Mouse (Mus musculus) embryonic fibroblast, embryonic 13.5 days (primary cell): Measurements from ENCODE around the gene Katnb1. TPM values are rescaled to one million over a fixed set of nuclear protein-coding genes. Genes with fewer than 3 reads are reported as not detected.

ENCODE experiments used
- H3K27ac ChIP-seq: 2 replicates; pipeline ENCODE4 v1.5.1; 2012; ENCODE audit warnings: low read length, control low read depth, inconsistent platforms; ENCODE audit not compliant: insufficient read depth
- H3K4me1 ChIP-seq: 2 replicates; pipeline ENCODE4 v1.6.1; 2011; ENCODE audit warnings: low read length; ENCODE audit not compliant: control insufficient read depth, insufficient read depth
- H3K4me3 ChIP-seq: 2 replicates; pipeline ENCODE4 v1.5.1; 2011; ENCODE audit warnings: mild to moderate bottlenecking, control low read depth, low read length; ENCODE audit not compliant: insufficient read depth
- CTCF ChIP-seq: IDR thresholded peaks from 2 replicates; pipeline ENCODE4 v1.5.1; 2011; ENCODE audit warnings: mild to moderate bottlenecking, control low read depth, low read length, moderate library complexity, borderline replicate concordance; ENCODE audit not compliant: insufficient read depth
- POLR2A ChIP-seq: IDR thresholded peaks from 2 replicates; pipeline ENCODE4 v1.6.1; 2011; ENCODE audit warnings: low read depth, mild to moderate bottlenecking, control low read depth, low read length, moderate library complexity
- polyA plus RNA-seq: library from polyadenylated mRNA; stranded (reverse); fragments of >200 nt; gene quantifications from 2 replicates; pipeline ENCODE4 v1.2.4, GENCODE M21; 2011; ENCODE audit warnings: low read depth; ENCODE audit not compliant: missing spikeins, insufficient read length

Gene Katnb1
- 6.8 and 9.0 TPM in 2 replicates for polyA plus RNA-seq

GRCm38 (mm10) chr8:95080381-95081341 lies at the start of gene Katnb1:
Gene Katnb1, plus strand, starts transcription at chr8:95081186.
- no peaks in the 10 kb centered on the region for H3K4me1 ChIP-seq
- TF ChIP-seq POLR2A (peak; percentile 98), CTCF (no peak)
- peak within 1 kb of the TSS; percentile 8; the same call in 1 of the 2 replicates for H3K27ac ChIP-seq
- H3K4me3 ChIP-seq = peak within 1 kb of the TSS; percentile 87

- Histone ChIP-seq H3K4me1 (no peaks in the 10 kb centered on the region), H3K4me3 (no peak overlapping the region), H3K27ac (no peak overlapping the region)
- TF ChIP-seq POLR2A (no peak), CTCF (no peak)
These were observed 43.7 kb upstream of the Katnb1 start for GRCm38 (mm10) chr8:95037106-95037925.

GRCm38 (mm10) chr8:95041883-95042784 lies 38.9 kb upstream of the Katnb1 start:
- no peak overlapping the region for H3K4me3 ChIP-seq
- no peaks in the 10 kb centered on the region for H3K4me1 ChIP-seq
- TF ChIP-seq CTCF (no peak), POLR2A (no peak)
- H3K27ac ChIP-seq = no peak overlapping the region

GRCm38 (mm10) chr8:95044811-95045210 lies 36.2 kb upstream of the Katnb1 start:
- TF ChIP-seq CTCF (no peak), POLR2A (no peak)
- Histone ChIP-seq H3K4me3 (no peak overlapping the region), H3K27ac (no peak overlapping the region), H3K4me1 (no peaks in the 10 kb centered on the region)

- TF ChIP-seq CTCF = no peak
- Histone ChIP-seq H3K4me3 (no peak overlapping the region), H3K4me1 (no peaks in the 10 kb centered on the region), H3K27ac (no peak overlapping the region)
These were observed 34.0 kb upstream of the Katnb1 start for GRCm38 (mm10) chr8:95046982-95047381.

- Histone ChIP-seq H3K4me1 (no peaks in the 10 kb centered on the region), H3K4me3 (no peak overlapping the region), H3K27ac (no peak overlapping the region)
- TF ChIP-seq POLR2A (no peak), CTCF (no peak)
These were observed 32.9 kb upstream of the Katnb1 start for GRCm38 (mm10) chr8:95047884-95048680.

GRCm38 (mm10) chr8:95049636-95050035 lies 31.4 kb upstream of the Katnb1 start:
- Histone ChIP-seq H3K4me3 (no peak overlapping the region), H3K27ac (no peak overlapping the region), H3K4me1 (no peaks in the 10 kb centered on the region)
- TF ChIP-seq POLR2A (no peak), CTCF (no peak)

GRCm38 (mm10) chr8:95054438-95054837 lies 26.5 kb upstream of the Katnb1 start:
- TF ChIP-seq POLR2A (no peak), CTCF (no peak)
- H3K4me1 ChIP-seq = no peaks in the 10 kb centered on the region
- H3K4me3 ChIP-seq = no peak overlapping the region
- no peak overlapping the region for H3K27ac ChIP-seq

- no peak for TF ChIP-seq POLR2A
- no peak for TF ChIP-seq CTCF
- no peak within 1 kb of the TSS for H3K27ac ChIP-seq
- no peaks in the 10 kb centered on the region for H3K4me1 ChIP-seq
- H3K4me3 ChIP-seq = no peak within 1 kb of the TSS
These were observed 26.0 kb upstream of the Katnb1 start, which contains the start of gene Drc7 for GRCm38 (mm10) chr8:95054927-95055510. Gene Drc7, plus strand, starts transcription at chr8:95055103.
